Mouse (Mus musculus) layer of hippocampus, adult 8-10 months (tissue): ENCODE data around the gene Tmem217. TPM values are rescaled to one million over a fixed set of nuclear protein-coding genes. Genes with fewer than 3 reads are reported as not detected.
A peak's percentile ranks its signal among the peaks of the same experiment; 100 is the strongest.

ENCODE experiments used
- DNase-seq, 2 experiments: peaks; one replicate each; pipeline ENCODE4 v3.0.0; 2022; ENCODE audit warnings: low spot score in 2 of 2
- microRNA-seq, 2 experiments: library from miRNA; unstranded; fragments of <30 nt; microRNA quantifications; one replicate each; pipeline ENCODE4 v1.2.0; 2022
- total RNA-seq, 4 experiments: library from RNA; stranded (reverse); gene quantifications; 2 replicates each; pipeline ENCODE4 v1.2.4; 2022

Tmem217 gene
- total RNA-seq, 4 experiments from 2014 or later = not detected

DNA sequence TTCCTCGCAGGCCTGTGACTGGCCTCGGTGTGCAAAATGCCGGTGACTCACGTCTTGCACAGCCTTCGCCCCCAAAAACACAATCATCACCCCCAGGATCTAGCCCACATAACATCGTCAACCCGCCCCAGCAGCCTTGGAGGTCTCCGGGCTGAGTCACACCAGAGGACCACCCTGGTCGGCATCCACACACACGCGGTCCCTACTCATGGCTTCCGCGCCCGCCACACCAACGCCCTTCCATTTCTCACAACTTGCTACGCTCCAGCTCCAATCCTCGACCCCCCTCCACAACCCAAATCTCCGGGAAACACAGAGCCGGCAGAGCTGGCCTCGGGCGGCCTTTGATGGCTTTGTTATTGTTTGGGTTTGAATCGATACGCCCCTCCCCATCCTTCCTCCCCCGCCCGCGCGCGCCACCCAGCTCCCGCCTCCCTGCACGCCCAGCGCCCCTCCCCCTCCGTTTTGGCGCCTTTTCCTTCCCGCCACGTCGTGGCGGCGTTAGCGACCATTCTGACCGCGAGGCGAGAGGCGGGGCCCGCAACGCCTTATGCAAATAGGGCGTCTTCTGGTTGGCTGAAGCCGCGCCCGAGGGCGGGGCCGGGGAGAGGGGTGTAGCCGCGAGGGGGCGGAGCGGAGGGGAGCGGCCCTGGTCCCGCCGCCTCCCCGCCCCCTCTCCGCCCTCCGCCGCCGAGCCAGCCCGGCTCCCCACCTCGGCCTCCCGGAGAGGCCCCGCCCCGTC lies 62.0 kb downstream of the Tmem217 start:
- peak; percentile 92 to 93 for DNase-seq

DNA sequence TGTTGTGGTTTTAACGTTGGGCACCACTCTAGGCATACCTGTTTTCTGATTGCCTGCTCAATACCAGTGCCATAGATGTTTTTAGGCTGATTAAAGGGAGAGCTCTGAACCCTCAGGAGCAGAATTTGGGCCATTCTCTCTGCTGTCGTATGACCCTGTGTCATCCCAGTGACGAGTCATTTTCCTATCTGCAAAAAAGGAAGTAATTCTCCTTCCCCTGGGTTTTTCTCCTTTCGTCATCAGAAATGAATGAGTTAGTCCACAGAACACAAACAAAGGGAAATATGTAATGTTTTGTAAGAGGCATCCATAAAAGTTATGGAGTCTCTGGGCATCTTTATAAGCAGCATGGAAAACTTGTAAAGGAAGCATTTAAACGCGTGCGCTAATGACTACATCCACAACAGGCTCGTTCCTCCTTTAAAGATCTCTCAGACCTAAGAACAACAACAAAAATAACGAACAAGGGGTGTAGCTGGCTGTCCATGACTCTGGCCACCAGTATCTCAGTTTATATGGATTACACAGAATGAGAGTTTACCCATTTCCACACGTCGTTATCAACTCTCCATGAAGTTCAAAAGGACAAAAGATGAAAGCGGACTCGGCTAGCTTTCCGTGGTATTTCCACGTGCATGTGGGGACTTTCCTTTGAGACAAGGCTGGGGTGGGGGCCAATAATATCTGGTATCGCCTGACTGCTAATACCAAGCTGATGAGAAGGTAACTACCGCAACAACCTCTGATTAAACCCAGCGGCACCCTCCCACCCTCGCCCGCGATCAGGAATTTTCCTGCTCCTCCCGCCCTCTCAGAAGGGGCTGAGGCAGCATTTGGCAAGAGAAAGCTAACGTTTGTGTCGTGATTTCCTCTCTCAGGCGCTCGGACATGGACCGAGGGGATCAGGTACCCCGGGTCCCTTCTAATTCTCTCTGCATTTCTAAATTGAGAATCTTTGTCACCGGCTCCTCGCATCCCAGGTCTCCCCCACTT lies 62.9 kb downstream of the Tmem217 start:
- DNase-seq = no peak

DNA sequence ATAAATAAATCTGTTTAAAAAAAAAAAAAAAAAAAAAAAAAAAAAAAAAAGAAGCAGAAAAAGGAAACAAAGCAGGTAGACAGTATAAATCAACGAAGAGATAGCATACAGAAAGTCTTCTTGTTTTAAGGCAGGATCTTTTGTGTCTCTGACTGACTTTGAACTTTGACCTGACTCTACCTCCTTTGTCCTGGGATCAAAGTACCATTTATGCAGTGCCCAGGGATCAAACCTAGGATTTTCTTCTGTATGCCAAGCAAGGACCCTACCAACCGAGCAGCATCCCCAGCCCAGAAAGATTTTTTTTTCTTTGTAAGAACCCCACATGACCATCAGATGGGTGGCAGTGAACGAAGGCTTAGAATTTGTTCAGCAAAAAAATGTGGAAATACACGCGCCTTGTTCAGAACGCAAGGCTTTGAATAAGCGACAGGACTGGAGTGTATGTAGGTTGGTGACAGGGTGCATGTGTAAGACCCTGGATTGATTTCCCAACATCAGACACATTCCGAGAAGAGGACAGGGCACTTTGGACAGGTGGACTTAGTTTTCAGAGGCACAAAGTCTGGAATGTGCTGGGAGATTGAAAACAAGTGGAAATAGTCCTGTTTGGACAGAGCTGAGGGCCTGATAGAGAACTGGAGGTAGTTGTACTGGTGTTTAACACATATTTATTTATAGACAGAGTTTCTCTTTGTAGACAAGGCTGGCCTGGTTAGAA lies 63.8 kb downstream of the Tmem217 start:
- no peak for DNase-seq

DNA sequence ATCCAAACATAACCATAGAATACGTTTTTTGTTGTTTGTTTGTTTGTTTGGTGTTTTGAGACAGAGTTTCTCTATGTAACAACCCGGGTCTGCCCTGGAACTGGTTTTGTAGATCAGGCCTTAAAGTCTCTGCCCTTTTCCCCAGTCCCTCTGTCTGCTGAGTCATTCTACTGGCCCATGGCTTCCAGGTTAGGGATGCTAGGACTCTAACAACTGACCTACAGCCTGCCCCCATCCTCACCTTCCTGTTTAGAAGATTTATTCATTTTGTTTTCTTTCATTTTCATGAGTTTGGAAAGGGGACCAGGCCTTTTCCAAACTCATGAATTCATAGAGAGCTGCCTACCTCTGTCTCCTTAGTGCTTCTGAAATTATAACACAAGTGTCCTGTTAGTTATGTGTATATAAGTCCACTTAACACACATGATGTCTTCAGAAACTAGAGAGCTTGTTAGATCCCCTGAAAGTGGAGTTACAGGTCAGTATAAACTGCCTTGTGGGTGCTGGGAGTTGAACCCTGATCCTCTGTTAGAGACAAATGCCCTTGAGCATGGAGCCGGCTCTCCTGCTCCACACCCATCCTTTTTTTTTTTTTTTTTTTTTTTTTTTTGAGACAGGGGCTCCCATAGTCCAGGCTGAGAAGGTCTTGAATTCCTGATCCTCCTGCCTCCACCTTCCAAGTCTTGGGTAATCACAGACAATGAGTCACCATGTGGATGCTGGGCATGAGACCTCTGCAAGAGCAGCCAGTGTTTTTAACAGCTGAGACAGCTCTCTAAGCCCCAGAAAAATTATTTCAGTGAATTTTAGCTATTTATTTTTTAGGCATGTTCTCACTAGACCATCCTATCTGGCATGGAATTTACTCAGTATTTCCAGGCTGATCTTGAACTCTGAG lies 66.6 kb downstream of the Tmem217 start:
- DNase-seq = no peak

DNA sequence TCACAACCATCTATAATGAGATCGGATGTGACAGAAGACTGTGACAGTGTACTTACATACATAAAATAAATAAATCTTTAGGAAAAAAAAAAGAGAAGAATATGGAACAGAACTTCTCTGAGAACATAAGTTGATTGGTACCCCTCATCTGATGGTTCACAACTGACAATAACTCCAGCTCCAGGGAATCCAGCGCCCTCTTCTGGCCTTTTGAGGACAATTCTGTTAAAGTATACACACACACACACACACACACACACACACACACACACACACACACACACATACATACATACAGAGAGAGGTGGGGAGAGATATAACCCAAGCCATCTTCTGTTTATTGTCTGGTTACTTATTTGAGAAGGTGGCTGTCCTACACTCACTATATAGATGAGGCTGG lies 67.8 kb downstream of the Tmem217 start:
- DNase-seq = no peak

DNA sequence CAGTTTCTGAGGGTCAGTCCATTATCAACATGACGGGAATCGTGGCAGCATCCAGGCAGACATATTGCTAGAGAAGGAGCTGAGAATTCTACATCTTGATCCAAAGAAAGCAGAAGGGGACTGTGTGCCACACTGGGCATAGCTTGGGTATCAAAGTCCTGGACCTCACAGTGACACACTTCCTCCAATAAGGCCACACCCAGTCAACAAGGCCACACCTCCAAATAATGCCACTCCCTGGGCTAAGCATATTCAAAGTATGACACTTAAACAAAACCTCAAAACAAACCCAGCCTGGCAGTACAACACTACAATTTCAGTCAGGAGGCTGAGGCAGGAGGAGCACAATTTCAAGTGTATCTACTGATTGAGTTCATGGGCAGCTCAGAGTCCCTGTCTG lies 68.9 kb downstream of the Tmem217 start:
- DNase-seq = no peak

DNA sequence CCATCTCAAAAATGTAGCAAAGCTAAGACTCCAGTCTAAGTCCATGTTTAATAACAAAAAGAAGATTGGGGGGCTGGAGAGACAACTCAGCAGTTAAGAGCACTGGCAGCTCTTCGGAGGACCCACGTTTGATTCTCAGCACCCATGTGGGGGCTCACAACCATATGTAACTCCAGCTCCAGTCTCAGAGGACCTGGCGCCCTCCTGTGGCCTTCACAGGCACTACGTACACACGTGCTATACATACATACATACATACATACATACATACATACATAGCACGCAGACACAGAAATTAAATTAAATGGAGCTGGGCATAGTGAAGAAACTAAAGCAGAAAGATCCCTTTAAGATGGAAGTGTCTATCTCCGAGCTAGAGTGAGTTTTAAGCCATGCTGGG lies 69.6 kb downstream of the Tmem217 start:
- no peak for DNase-seq

DNA sequence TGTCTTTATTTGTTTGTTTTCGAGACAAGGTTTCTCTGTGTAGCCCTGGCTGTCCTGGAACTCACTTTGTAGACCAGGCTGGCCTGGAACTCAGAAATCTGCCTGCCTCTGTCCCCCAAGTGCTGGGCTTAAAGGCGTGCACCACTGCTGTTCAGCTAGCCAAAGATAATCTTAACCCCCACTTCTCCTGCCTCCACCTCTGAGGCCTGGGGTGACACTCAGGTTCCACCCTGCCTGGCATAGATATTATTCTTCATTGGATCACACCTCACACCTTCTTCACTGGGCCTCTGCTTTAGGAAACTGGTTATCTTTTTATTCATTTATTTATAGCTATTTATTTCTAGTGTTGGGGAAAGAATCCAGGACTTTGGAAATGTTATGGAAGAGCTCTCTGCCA lies 71.9 kb downstream of the Tmem217 start:
- no peak for DNase-seq

DNA sequence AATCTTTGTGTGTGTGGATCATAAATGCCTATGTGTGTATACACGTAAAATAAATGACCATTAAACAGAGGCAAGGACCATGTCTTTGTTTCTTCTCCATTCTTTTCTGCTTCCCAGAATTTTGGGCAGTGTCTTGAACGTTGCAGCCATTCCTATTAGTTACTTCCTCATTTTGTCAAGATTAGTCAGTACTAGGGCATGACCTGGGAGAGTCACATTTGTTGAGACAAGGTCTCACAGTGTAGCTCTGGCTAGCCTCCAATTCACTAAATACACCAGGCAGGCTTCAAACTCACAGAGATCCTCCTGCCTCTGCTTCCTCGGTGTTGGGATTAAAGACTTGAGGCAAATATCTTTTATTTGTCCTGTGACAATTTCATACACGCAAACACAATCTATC lies 73.9 kb downstream of the Tmem217 start:
- no peak for DNase-seq

DNA sequence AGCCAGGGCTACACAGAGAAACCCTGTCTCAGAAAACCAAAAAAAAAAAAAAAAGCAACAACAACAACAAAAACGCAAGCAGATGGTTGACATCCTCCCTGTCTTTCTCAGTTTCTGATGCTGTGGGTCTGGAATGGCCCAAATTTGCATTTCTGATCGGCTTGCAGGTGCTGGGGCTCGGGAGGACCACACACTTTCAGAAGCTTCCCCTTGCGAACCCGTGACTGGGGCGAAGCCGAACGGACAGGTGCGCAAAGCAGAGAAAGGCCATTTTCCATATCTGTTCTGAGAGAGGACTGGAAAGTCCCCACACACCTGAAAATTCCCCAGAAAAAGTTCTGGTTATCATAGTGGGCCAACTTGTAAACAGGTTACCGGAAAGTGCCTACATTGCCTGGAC lies 74.8 kb downstream of the Tmem217 start:
- DNase-seq = no peak

DNA sequence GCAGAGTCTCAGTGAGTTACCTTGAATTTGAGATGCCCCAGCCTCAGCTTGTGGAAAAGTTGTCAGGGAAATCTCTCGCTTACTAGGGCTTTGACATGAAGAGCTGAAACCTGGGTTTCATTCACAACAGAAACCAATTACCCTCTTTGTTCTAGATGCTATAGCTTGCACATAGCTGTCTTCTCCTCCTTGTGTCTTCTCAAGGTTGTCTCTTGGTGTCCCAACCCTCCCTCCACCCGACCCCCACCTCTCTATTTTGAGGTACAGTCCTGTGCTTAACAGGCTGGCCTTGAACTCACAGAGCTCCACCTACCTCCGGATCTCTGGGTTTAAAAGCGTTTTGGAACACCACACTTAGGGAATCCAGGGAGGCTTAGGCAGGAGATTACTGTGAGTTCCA lies 75.7 kb downstream of the Tmem217 start:
- DNase-seq = no peak

Small RNA genes within 50 kb of the gene (microRNA-seq; reads per million reads assigned to microRNA genes)
- gene Mir7667 = 0 reads per million in 2 experiments

Other genes with a start within 250 kb of the Tmem217 start
- 1 to 10 TPM in 2 of 4 experiments, under 1 TPM in 2; 0.83 to 1.3 (median 1.1) TPM for gene Pi16, start 234.7 kb downstream of the Tmem217 start, total RNA-seq
- 100 to 1,000 TPM; 562 to 622 (median 577) TPM for gene Mtch1, start 204.5 kb downstream of the Tmem217 start, total RNA-seq
- 10 to 100 TPM in 2 of 4 experiments, 1 to 10 TPM in 2; 5.5 to 13.8 (median 10.3) TPM for gene Fgd2, start 191.5 kb downstream of the Tmem217 start, total RNA-seq
- gene Pim1, start 61.6 kb downstream of the Tmem217 start, total RNA-seq = 1 to 10 TPM; 2.6 to 3.8 (median 3.4) TPM
- gene Gm17657, start 2.7 kb downstream of the Tmem217 start, total RNA-seq = not detected
- 10 to 100 TPM; 37.0 to 41.9 (median 37.9) TPM for gene Tbc1d22b, start 2.6 kb downstream of the Tmem217 start, total RNA-seq
- gene Rnf8, start 62.4 kb upstream of the Tmem217 start, total RNA-seq = 10 to 100 TPM; 46.1 to 56.9 (median 52.0) TPM
- gene Gm28043, start 62.5 kb upstream of the Tmem217 start, total RNA-seq = 1 to 10 TPM; 4.5 to 6.3 (median 5.5) TPM
- gene Cmtr1, start 108.2 kb upstream of the Tmem217 start, total RNA-seq = 100 to 1,000 TPM; 108 to 142 (median 130) TPM
- 10 to 100 TPM; 17.0 to 25.2 (median 23.1) TPM for gene Ccdc167, start 164.7 kb upstream of the Tmem217 start, total RNA-seq